ENCODE assay signal across 22 mouse cellular contexts in the genomic region with DNA sequence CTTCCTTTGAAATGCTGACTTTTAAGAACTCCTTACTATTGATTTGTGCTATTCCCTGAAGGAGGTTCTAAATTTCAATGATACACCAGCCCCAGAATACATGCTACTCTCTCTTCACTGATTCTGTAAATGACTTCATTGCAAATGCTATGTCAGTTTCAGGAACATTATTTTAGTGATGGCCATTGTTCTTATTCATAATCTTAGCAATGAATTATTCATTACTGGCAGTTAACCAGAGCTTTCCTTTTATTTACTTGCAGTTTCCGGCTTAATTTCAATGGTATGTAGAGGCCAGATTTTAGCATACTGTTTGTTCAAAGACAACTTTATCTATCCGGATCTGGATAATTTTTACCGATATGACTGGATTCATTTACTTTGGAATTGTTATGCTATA.
A peak's percentile ranks its signal among the peaks of the same experiment; 100 is the strongest.
DNase-seq lines count a peak whose midpoint lies in the region; ATAC-seq and TF ChIP-seq lines count a peak whose summit lies in the region.
"Had no signal": no experiment of that assay in that cellular context is flagged by ENCODE, and none has a peak within 500 bp of the region (broad histone marks: within the 10 kb centered on the region; RNA-seq: fewer than 3 reads in every experiment).

No protein-coding gene starts in this region.

- no peak overlapping the region for H3K4me3 ChIP-seq in embryonic facial prominence, embryonic 14.5 days (ENCODE audit: low read depth, low read length)
- no peak overlapping the region for H3K4me3 ChIP-seq in embryonic facial prominence, embryonic 10.5 days
- no peak overlapping the region for H3K4me3 ChIP-seq in forebrain, postnatal 0 days (ENCODE audit: low read depth, low read length)
- H3K4me3 ChIP-seq in forebrain, embryonic 15.5 days = no peak overlapping the region
- no peak overlapping the region for H3K4me3 ChIP-seq in midbrain, embryonic 15.5 days
- no peak overlapping the region for H3K4me3 ChIP-seq in midbrain, embryonic 13.5 days (replicated peaks)
- H3K4me3 ChIP-seq: embryonic facial prominence, embryonic 15.5 days; erythroblast, embryonic 14.5 days; gastrocnemius, adult 2 months; heart, embryonic 12.5 days; hindbrain, embryonic 10.5 days; intestine, embryonic 15.5 days had no signal

- no peaks in the 10 kb centered on the region for H3K9me3 ChIP-seq in embryonic facial prominence, embryonic 14.5 days (ENCODE audit: control insufficient read depth, low read length)
- H3K9me3 ChIP-seq in embryonic facial prominence, embryonic 10.5 days = no peaks in the 10 kb centered on the region
- H3K9me3 ChIP-seq in forebrain, postnatal 0 days (ENCODE audit: low read length) = no peaks in the 10 kb centered on the region
- no peaks in the 10 kb centered on the region for H3K9me3 ChIP-seq in forebrain, embryonic 15.5 days
- H3K9me3 ChIP-seq in midbrain, embryonic 15.5 days = no peaks in the 10 kb centered on the region
- no peaks in the 10 kb centered on the region for H3K9me3 ChIP-seq in midbrain, embryonic 13.5 days
- H3K9me3 ChIP-seq: embryonic facial prominence, embryonic 15.5 days; G1E; heart, embryonic 12.5 days; hindbrain, embryonic 10.5 days; intestine, embryonic 15.5 days had no signal

- DNase-seq in embryonic facial prominence, embryonic 14.5 days (ENCODE audit: low spot score) = peak; percentile 8
- DNase-seq in embryonic facial prominence, embryonic 10.5 days (ENCODE audit: low spot score) = no peak
- DNase-seq in forebrain, postnatal 0 days = no peak
- peak; percentile 66 for DNase-seq in retina, postnatal 1 day
- no peak for DNase-seq in right cerebral cortex, adult 18-20 months
- DNase-seq: adrenal gland, postnatal 10 days; B cell, adult 2 months; cerebellum, adult 11-12 months; cerebellum, adult 9-11 months; cerebellum, postnatal 36 days; gastrocnemius, adult 2 months; gastrocnemius, postnatal 25 days had no signal

- 74% methylated on average over 3 of the region's 3 CpGs for WGBS in embryonic facial prominence, embryonic 14.5 days
- 91% methylated on average over 3 of the region's 3 CpGs for WGBS in embryonic facial prominence, embryonic 10.5 days
- 37% methylated on average over 3 of the region's 3 CpGs for WGBS in forebrain, postnatal 0 days
- 56% methylated on average over 3 of the region's 3 CpGs for WGBS in forebrain, embryonic 15.5 days
- 39% methylated on average over 3 of the region's 3 CpGs for WGBS in midbrain, embryonic 15.5 days
- WGBS in midbrain, embryonic 13.5 days = 52% methylated on average over 3 of the region's 3 CpGs

- H3K4me2 ChIP-seq in embryonic facial prominence, embryonic 14.5 days (ENCODE audit: low read depth, low read length) = no peak overlapping the region
- H3K4me2 ChIP-seq in forebrain, postnatal 0 days (ENCODE audit: low read depth) = no peak overlapping the region
- H3K4me2 ChIP-seq in forebrain, embryonic 15.5 days (replicated peaks) = no peak overlapping the region
- no peak overlapping the region for H3K4me2 ChIP-seq in midbrain, embryonic 15.5 days
- H3K4me2 ChIP-seq in midbrain, embryonic 13.5 days (replicated peaks) = no peak overlapping the region
- H3K4me2 ChIP-seq: embryonic facial prominence, embryonic 15.5 days; heart, embryonic 12.5 days; intestine, embryonic 15.5 days had no signal

- no peak for ATAC-seq in embryonic facial prominence, embryonic 14.5 days (ENCODE audit: low read depth)
- peak; percentile 55; the same call in 1 of the 2 replicates for ATAC-seq in forebrain, postnatal 0 days
- ATAC-seq in forebrain, embryonic 15.5 days (replicated peaks) = no peak
- ATAC-seq in midbrain, embryonic 15.5 days (replicated peaks) = peak; percentile 66; the same call in 1 of the 2 replicates
- ATAC-seq in midbrain, embryonic 13.5 days = no peak
- ATAC-seq: CD4-positive, CD25-positive, alpha-beta regulatory T cell, adult 4 months; intestine, embryonic 15.5 days had no signal

- no peaks in the 10 kb centered on the region for H3K4me1 ChIP-seq in embryonic facial prominence, embryonic 14.5 days (ENCODE audit: control insufficient read depth, insufficient read depth, low read length)
- no peaks in the 10 kb centered on the region for H3K4me1 ChIP-seq in embryonic facial prominence, embryonic 10.5 days
- no peaks in the 10 kb centered on the region for H3K4me1 ChIP-seq in forebrain, postnatal 0 days (ENCODE audit: insufficient read depth)
- 0 out of 2 replicates have a peak, but pooled peaks cover 4% of the 10 kb centered on the region for H3K4me1 ChIP-seq in forebrain, embryonic 15.5 days
- H3K4me1 ChIP-seq in midbrain, embryonic 15.5 days = 0 out of 2 replicates have a peak, but pooled peaks cover 5% of the 10 kb centered on the region
- H3K4me1 ChIP-seq in midbrain, embryonic 13.5 days (replicated peaks) = no peaks in the 10 kb centered on the region
- H3K4me1 ChIP-seq: embryonic facial prominence, embryonic 15.5 days; heart, embryonic 12.5 days; hindbrain, embryonic 10.5 days; intestine, embryonic 15.5 days had no signal

- no peak for TF ChIP-seq CTCF in forebrain, postnatal 0 days (IDR thresholded peaks at IDR 0.05; ENCODE audit: low read depth)

- H3K27me3 ChIP-seq in embryonic facial prominence, embryonic 14.5 days (replicated peaks; ENCODE audit: control insufficient read depth, insufficient read depth, low read length) = no peaks in the 10 kb centered on the region
- no peaks in the 10 kb centered on the region for H3K27me3 ChIP-seq in embryonic facial prominence, embryonic 10.5 days (replicated peaks; ENCODE audit: low read depth, poor library complexity, severe bottlenecking)
- H3K27me3 ChIP-seq in forebrain, postnatal 0 days (ENCODE audit: insufficient read depth, low read length) = no peaks in the 10 kb centered on the region
- H3K27me3 ChIP-seq in forebrain, embryonic 15.5 days = no peaks in the 10 kb centered on the region
- no peaks in the 10 kb centered on the region for H3K27me3 ChIP-seq in midbrain, embryonic 15.5 days (replicated peaks)
- H3K27me3 ChIP-seq in midbrain, embryonic 13.5 days = no peaks in the 10 kb centered on the region
- H3K27me3 ChIP-seq: embryonic facial prominence, embryonic 15.5 days; heart, embryonic 12.5 days; intestine, embryonic 15.5 days had no signal

- H3K9ac ChIP-seq in embryonic facial prominence, embryonic 14.5 days (ENCODE audit: low read depth, low read length) = no peak overlapping the region
- H3K9ac ChIP-seq in forebrain, postnatal 0 days = no peak overlapping the region
- no peak overlapping the region for H3K9ac ChIP-seq in forebrain, embryonic 15.5 days (replicated peaks)
- H3K9ac ChIP-seq in midbrain, embryonic 15.5 days = no peak overlapping the region
- no peak overlapping the region for H3K9ac ChIP-seq in midbrain, embryonic 13.5 days (replicated peaks)
- H3K9ac ChIP-seq: embryonic facial prominence, embryonic 15.5 days; heart, embryonic 12.5 days; intestine, embryonic 15.5 days had no signal

- no peak overlapping the region for H3K27ac ChIP-seq in embryonic facial prominence, embryonic 14.5 days (replicated peaks; ENCODE audit: low read depth, low read length)
- no peak overlapping the region for H3K27ac ChIP-seq in embryonic facial prominence, embryonic 10.5 days (replicated peaks)
- H3K27ac ChIP-seq in forebrain, postnatal 0 days (ENCODE audit: low read depth, low read length) = no peak overlapping the region
- no peak overlapping the region for H3K27ac ChIP-seq in forebrain, embryonic 15.5 days (replicated peaks)
- no peak overlapping the region for H3K27ac ChIP-seq in midbrain, embryonic 15.5 days
- H3K27ac ChIP-seq in midbrain, embryonic 13.5 days = no peak overlapping the region
- H3K27ac ChIP-seq: embryonic facial prominence, embryonic 15.5 days; gastrocnemius, adult 2 months; hindbrain, embryonic 10.5 days; intestine, embryonic 15.5 days had no signal

- no peaks in the 10 kb centered on the region for H3K36me3 ChIP-seq in embryonic facial prominence, embryonic 14.5 days (ENCODE audit: control insufficient read depth, insufficient read depth, low read length)
- no peaks in the 10 kb centered on the region for H3K36me3 ChIP-seq in embryonic facial prominence, embryonic 10.5 days (replicated peaks)
- no peaks in the 10 kb centered on the region for H3K36me3 ChIP-seq in forebrain, postnatal 0 days (ENCODE audit: insufficient read depth)
- no peaks in the 10 kb centered on the region for H3K36me3 ChIP-seq in forebrain, embryonic 15.5 days
- no peaks in the 10 kb centered on the region for H3K36me3 ChIP-seq in midbrain, embryonic 15.5 days (replicated peaks)
- H3K36me3 ChIP-seq in midbrain, embryonic 13.5 days = no peaks in the 10 kb centered on the region
- H3K36me3 ChIP-seq: embryonic facial prominence, embryonic 15.5 days; G1E; heart, embryonic 12.5 days; hindbrain, embryonic 10.5 days; intestine, embryonic 15.5 days had no signal

Comparison
In these comparisons a context has a peak if more than half of its experiments do, and no peak if none do; other contexts are left out.
1. ATAC-seq: peak in forebrain, postnatal 0 days (single experiment) and midbrain, embryonic 15.5 days (single experiment); none in embryonic facial prominence, embryonic 14.5 days (single experiment), forebrain, embryonic 15.5 days (single experiment) and midbrain, embryonic 13.5 days (single experiment).
2. DNase-seq: peak in embryonic facial prominence, embryonic 14.5 days (single experiment) and retina, postnatal 1 day (single experiment); none in embryonic facial prominence, embryonic 10.5 days (single experiment), forebrain, postnatal 0 days (single experiment) and right cerebral cortex, adult 18-20 months (single experiment).